Mouse (Mus musculus) ZHBTc4 (cell line): ENCODE results near the gene Pcgf6.
"Not testable (repeated sequence)": the region's sequence is repeated elsewhere in the genome, so short reads cannot be mapped to it uniquely, and the experiment has no call there.

Experiments used
- DNase-seq: peaks from one replicate; pipeline ENCODE4 v3.0.0-alpha.2; 2011; ENCODE audit warnings: low read depth, low spot score

Gene Pcgf6

GRCm38 (mm10) chr19:47026513-47026912 is 24.2 kb downstream of the Pcgf6 start:
- DNase-seq: peak; percentile 25

GRCm38 (mm10) chr19:47024954-47025353 is 25.8 kb downstream of the Pcgf6 start:
- peak; percentile 38 for DNase-seq

- peak; percentile 56 for DNase-seq
Observed at GRCm38 (mm10) chr19:47023546-47023945, 27.2 kb downstream of the Pcgf6 start.

- DNase-seq: no peak
Observed at GRCm38 (mm10) chr19:47022709-47023108, 28.0 kb downstream of the Pcgf6 start.

- peak; percentile 90 for DNase-seq
Observed at GRCm38 (mm10) chr19:47019326-47019725, 31.4 kb downstream of the Pcgf6 start.

GRCm38 (mm10) chr19:47018330-47018729 is 32.4 kb downstream of the Pcgf6 start:
- no peak for DNase-seq

GRCm38 (mm10) chr19:47017831-47018230 is 32.9 kb downstream of the Pcgf6 start:
- peak; percentile 82 for DNase-seq

GRCm38 (mm10) chr19:47016487-47016886 is 34.2 kb downstream of the Pcgf6 start:
- peak; percentile 89 for DNase-seq

GRCm38 (mm10) chr19:47015965-47016364 is 34.7 kb downstream of the Pcgf6 start:
- peak; percentile 16 for DNase-seq

- peak; percentile 53 for DNase-seq
Observed at GRCm38 (mm10) chr19:47015396-47015795, 35.3 kb downstream of the Pcgf6 start.

GRCm38 (mm10) chr19:47014447-47015381 is 36.0 kb downstream of the Pcgf6 start, which contains the start of the genes Ina and Nt5c2:
Gene Ina (plus strand): TSS chr19:47014698.
Gene Nt5c2 (minus strand): TSS chr19:47015153.
- peak; percentile 93 for DNase-seq

GRCm38 (mm10) chr19:47014159-47014446 is 36.6 kb downstream of the Pcgf6 start:
- peak; percentile 12 for DNase-seq

- no peak for DNase-seq
Observed at GRCm38 (mm10) chr19:47013340-47014158, 37.2 kb downstream of the Pcgf6 start.

- DNase-seq: peak; percentile 78
Observed at GRCm38 (mm10) chr19:47012521-47013130, 38.1 kb downstream of the Pcgf6 start.

GRCm38 (mm10) chr19:47009943-47010342 is 40.8 kb downstream of the Pcgf6 start:
- DNase-seq: no peak

- DNase-seq: no peak
Observed at GRCm38 (mm10) chr19:47009420-47009819, 41.3 kb downstream of the Pcgf6 start.

GRCm38 (mm10) chr19:47006321-47006720 is 44.4 kb downstream of the Pcgf6 start:
- peak; percentile 66 for DNase-seq

- DNase-seq: no peak
Observed at GRCm38 (mm10) chr19:47005873-47006272, 44.8 kb downstream of the Pcgf6 start.

- no peak for DNase-seq
Observed at GRCm38 (mm10) chr19:47003742-47004511, 46.8 kb downstream of the Pcgf6 start.

- not testable (repeated sequence) for DNase-seq
Observed at GRCm38 (mm10) chr19:47000357-47000756, 50.3 kb downstream of the Pcgf6 start.

GRCm38 (mm10) chr19:46999753-47000152 is 51.0 kb downstream of the Pcgf6 start:
- no peak for DNase-seq
